Mouse (Mus musculus) kidney, adult 11 months (tissue): ENCODE measurements around the gene Gm4779.
"Not testable (repeated sequence)": the region's sequence is repeated elsewhere in the genome, so short reads cannot be mapped to it uniquely, and the experiment has no call there.

Source experiments
- DNase-seq: peaks from one replicate; pipeline ENCODE4 v3.0.0; 2022

Gm4779 gene

DNA sequence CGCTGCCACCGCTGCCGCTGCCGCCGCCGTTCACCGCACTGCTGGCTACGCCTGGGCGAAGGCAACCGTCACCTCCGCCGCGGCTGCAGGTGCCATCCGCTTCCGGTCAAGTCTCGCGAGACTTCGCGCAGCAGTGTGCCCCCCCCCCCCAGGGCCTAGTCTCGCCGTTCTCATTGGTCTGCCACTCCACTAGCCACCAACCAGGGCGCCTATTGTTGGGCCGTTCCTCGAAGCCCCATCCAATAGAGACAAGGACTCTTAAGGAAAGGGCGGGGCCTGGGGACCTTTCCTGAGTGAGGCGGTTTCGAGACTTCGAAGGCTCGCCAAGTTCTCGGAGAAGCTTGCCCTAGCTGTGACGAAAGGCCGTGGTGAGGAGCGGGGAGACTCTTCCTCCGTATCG is at the start of gene Gm4779, which contains the start of gene 8030474K03Rik:
Gene Gm4779, minus strand, starts transcription at position 82 of the 400 bp plus-strand sequence.
Gene 8030474K03Rik, plus strand, starts transcription at position 315 of the 400 bp plus-strand sequence.
- no peak for DNase-seq

DNA sequence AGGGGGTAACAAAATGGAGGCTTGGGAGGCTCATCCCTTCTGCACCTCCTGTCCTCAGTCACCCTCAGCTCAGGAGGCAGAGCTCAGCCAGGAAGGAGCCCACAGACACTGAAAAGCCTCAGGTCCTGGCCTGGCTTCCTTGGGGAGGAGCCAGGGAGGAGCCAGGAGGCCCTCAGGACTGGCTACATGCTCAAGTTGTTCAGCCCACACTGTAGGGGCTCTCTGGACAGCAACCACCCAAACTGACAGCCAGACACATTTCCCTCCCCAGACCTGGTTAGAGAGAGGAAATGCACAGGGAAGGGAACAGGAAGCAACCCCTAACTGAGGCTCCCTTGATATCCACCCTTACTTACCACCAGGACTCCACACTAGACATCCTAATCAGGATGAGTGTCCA is 25.8 kb upstream of the Gm4779 start:
- DNase-seq: not testable (repeated sequence)

DNA sequence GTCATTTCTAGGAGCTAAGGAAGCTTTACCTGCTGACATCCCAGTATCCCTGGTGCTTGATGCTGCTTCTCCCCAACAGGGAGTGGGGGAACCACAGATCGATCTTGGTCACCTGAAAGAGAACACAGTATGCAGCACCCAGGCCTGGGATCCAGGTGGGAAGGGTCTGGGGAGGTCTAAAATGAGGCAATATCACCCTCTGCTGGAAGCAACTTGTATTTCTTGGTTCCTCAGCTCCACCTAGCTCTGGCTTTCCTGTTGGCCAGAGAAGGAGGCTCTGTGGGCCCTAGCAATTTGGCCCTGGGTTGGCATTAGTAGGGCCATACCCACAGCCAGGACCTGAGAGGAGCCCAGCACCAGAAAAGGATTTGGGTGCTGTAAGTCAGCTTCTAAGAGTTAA is 24.9 kb upstream of the Gm4779 start:
- no peak for DNase-seq

DNA sequence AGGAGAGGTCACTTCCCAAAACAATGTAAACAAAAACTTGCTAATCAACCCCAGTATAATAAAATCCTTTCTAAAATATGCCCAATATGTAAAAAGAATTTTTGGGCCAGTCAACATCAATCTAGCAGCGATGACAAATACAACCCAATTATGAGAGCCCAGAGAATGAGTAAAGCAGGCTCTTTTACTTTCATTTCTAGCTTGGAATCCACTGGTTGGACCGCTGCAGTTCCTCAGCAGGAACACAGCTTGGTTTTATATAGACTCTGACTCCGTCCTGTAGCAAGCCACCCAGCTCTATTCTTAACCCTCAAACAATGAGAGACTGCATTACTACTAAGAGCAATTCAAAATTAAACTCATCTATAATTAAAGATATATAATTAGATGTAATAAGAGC is 17.5 kb upstream of the Gm4779 start:
- DNase-seq: no peak

DNA sequence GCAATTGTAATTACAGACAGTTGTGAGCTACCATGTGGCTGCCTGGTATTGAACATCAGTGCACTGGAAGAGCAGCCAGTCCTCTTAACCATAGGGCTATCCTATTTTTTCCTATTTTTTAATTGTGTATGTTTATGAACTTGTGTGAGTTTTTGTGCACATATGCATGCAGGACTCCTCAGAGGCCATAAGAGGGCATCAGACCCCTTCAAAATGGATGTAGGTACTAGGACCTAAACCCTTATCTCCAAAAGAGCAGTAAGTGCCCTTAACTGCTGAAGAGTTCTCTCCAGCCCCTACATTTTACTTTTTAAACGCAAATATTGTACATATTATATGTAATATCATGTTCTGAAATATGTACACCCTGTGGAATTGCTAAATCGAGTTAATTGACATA is 11.3 kb upstream of the Gm4779 start:
- DNase-seq: no peak

DNA sequence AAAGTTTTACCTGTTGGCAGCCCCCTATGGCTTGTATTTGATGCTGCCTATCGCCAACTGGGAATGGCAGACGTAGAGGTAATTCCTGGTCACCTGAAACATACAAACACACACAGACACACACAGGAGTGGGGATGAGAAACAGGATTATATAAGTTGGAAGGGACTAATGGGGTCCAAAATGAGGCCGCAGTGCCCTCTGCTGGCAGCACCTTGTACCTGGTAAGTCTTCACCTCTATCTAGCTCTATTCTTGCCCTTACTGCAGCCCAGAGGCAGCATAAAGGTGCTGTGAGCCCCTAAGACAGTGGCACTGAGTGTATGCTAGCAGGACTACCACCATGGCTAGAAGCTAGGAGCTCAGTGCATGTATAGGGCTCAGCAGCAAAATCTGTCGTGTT is 2.7 kb downstream of the Gm4779 start:
- DNase-seq: peak; percentile 25

DNA sequence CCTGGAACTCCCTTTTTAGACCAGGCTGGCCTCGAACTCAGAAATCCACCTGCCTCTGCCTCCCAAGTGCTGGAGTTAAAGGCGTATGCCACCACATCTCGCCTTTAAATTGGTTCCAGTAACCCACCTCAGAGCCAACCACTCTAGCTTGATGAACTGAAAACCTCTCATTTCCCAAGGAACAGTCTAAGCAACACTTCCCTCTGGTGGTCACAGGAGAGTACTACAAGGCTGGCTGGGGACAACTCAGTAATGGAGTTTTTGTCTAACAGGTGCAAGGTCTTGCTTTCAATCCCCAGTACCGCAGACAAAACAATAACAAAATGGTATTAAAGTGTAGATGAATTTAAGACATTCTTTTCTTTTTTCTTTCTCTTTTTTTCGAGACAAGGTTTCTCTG is 22.2 kb downstream of the Gm4779 start:
- peak; percentile 27 for DNase-seq

DNA sequence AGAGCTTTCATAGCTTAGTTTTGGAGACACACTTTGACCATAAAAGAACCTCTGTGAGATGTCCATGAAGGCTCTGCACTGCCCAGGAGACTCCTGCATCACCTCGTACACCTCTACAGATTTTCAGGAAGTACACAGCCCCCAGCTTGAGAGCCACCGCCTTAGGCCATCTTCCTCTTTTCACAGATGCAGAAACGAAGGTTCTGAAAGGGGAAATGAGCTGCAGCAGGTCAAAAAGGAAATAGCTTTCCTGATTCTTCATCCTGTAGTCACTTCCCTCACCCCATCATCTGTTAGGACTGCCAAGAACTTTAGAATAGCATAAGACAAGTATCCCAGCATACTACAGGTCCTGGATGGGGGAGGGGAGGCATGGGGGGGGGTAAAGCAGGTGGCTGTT is 23.9 kb downstream of the Gm4779 start:
- DNase-seq: no peak

DNA sequence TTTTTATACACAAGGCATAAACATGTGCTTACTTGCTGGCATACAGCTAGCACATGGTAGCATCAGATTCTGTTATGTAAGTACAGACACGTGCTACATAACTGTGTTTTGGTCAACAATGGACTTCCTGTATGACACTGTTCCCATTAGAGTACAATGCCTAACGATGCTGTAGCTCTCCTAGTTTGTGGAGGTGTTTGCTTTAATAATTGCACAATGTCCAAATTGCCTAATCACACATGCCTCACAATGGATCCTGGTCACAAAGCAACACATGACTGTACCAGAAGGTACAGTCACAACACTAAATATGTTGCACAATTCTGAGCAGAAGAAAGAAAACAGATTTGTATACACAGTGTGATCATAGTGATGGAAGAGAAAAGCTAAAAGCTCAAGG is 24.7 kb downstream of the Gm4779 start:
- DNase-seq: no peak

DNA sequence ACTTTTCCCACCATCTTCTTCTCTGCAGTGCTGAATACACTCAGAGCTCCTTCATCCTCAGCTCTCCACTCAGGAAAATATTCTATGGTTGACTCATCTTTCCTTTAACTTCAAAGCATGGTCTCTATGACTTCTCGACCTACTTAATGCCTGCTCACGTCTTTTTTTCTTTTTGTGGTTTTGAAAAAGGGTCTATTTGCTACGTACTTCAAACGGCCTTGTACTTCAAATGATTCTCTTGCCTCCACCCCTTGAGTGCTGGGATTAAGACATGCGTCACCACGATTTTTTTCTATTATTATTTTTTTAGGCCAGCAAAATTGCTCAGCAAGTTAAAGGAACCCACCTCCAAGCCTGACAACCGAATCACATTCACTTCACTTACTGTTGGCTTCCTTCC is 26.9 kb downstream of the Gm4779 start:
- DNase-seq: no peak

DNA sequence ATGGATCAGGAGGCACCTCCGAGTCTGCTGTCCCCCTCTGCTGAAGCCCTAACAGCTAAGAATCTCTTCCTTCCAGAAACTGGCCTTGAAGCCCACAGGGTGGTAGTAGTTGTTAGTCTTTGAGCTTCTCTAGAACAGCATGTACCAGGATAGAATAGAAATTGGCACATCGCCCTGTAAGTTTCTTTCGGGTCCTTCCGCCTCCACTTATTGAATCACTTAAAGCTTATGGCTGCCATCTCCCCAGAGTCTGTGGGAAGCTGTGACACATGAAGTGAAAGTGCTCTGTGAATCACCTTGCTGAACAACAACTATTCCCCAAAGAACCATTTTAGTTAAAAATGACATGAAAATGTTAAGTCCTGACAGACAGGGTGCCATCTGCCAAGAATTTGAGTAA is 29.1 kb downstream of the Gm4779 start:
- DNase-seq: no peak

DNA sequence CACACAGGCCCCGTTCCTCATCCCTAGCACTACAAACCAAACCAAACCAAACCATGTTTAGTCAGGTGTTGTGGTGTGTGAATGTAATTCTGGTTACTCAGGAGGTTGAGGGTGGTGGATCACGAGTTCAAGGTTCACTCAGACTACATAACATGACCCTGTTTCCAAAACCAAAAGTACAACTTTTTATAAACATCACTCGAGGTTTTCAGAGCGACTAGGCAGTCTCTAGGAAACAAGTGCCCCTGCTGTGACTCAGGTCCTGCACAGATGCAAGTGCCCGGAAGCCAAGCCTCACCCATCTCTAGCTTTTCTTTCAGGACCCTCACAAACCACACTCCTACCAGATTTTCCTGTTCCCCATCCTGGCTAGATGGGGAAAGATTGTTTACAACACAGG is 29.6 kb downstream of the Gm4779 start:
- no peak for DNase-seq

DNA sequence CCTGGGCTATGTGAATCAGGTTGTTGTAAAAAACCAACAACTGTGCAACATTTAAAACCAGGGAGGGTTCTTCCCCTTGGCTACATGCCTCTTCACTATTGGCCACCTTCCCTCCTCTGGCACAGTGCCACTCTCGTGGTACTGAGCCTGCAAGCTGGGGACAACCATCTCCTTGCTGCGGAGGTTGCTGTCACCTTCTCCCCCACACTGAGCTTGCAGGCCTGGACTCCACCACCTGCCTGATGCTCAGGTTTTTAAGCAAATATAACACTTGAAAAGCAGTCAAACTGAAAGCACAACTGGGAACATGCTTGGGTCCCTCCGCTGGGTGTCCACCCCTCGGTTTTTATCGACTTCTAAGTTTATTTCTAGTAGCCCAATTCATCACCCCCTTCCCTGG is 39.7 kb downstream of the Gm4779 start:
- DNase-seq: no peak

DNA sequence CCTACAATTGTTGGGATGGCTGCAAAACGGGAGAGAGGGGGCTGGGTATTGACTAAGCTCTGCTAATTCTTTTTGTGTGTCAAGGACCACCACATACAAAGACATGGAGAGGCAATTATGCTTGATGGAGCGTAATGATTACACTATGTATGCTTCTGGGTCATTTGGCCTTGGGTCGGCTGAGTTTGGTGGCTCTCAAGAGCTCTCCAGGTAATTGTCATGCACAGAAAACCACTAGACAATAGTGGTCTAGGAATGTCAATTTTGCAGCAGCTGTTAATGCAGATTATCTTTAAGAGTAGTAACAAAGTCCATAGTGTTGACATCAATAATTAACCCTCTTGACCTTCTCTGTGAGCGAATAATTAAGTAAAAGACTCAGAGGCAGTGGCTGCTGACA is 44.1 kb downstream of the Gm4779 start:
- DNase-seq: no peak

DNA sequence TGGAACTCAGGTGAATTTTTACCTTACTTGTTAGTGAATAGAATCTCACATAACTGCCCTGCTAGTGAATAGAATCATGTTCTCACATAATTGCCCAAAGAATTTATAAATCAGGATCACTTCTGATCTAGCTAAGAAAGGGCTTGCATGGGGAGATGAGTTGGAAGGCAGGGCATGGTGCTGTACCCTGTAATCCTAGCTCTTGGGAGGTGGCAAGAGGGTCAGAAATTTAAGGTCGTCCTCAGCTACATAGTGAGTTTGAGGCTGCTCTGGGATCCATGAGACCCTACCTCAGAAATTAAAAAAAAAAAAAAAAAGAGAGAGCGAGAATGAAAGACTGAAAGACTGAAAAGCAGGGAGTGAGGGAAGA is 53.2 kb downstream of the Gm4779 start:
- no peak for DNase-seq

DNA sequence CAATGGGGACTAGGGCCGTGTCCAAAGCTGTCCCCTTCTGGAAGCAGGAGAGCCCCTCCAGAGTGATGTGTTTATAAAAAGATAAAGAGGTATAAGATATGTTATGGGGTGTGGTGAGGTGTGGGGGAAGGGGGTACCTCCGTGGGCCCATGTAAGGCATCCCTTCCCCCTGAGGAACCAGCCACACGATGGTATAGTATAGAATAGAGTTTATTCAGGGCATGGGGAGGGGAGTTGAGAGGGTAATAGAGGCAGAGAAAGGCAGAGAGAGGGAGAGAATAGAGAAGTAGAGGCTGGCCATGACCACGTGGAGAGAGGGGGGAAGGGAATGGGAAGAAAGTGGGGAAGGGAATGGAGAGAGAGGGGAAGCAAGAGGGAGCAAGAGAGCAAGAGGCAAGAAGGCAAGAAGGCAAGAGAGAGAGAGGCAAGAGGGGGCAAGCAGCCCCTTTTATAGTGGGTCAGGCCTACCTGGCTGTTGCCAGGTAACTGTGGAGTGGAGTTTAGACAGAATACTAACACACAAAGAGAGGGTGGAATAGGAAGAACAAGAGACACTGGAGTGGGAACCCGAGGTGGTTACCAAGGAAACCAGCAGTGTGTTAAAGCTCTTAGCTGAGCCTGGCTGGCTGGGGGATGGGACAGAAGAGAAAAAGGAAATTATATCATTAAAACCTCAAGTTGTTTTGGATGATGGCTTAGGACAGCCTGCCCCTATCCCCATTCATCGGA is 53.7 kb downstream of the Gm4779 start:
- no peak for DNase-seq
